Mouse (Mus musculus) brain, embryonic 14.5 days (tissue): ENCODE results near the gene Nfkbia.

Source experiments
- CTCF ChIP-seq: fragments of 200-500 bp; IDR thresholded peaks from 2 replicates; pipeline ENCODE4 v1.5.1; 2012; ENCODE audit warnings: inconsistent platforms, mild to moderate bottlenecking, moderate library complexity, borderline replicate concordance; ENCODE audit not compliant: insufficient read depth, insufficient read length; ENCODE audit errors: extremely low read depth
- POLR2A ChIP-seq: fragments of 200-500 bp; IDR thresholded peaks from 2 replicates; pipeline ENCODE4 v1.6.1; 2012; ENCODE audit warnings: mild to moderate bottlenecking, inconsistent platforms, borderline replicate concordance; ENCODE audit not compliant: poor library complexity, insufficient read depth, insufficient read length, severe bottlenecking; ENCODE audit errors: extremely low read depth

DNA sequence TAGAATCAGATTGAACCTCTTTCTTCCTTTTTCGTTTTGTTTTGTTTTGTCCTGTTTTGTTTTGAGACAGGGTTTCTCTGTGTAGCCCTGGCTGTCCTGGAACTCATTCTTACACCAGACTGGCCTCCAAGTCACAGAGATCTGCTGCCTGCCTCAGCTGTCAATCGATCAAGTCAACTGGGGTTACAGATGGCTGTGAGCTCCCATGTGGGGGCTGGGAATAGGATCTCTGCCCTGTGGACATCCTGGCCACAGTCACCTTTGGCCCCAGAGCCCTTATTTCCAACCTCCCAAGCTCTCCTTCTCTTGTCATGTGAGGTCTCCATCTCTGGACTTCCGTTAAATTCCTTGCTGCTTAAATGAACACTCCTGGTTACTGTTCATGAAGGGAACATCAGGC, 13.5 kb downstream of the Nfkbia start:
- no peak for TF ChIP-seq POLR2A
- no peak for TF ChIP-seq CTCF
